Comparison of ENCODE assay signal across 9 mouse cellular contexts in genomic region chr13:47015195-47015501, GRCm38 (mm10). TPM values are rescaled to one million over a fixed set of nuclear protein-coding genes. Genes with fewer than 3 reads are reported as not detected.
DNase-seq lines count a peak whose midpoint lies in the region; ATAC-seq lines count a peak whose summit lies in the region.
"Had no signal": no experiment of that assay in that cellular context is flagged by ENCODE, and none has a peak within 500 bp of the region (broad histone marks: within the 10 kb centered on the region; RNA-seq: fewer than 3 reads in every experiment).

No protein-coding gene starts in this region.

- H3K4me3 ChIP-seq in heart, embryonic 13.5 days, result peak overlapping the region; percentile 67
- peak overlapping the region; percentile 72 for H3K4me3 ChIP-seq in embryonic facial prominence, embryonic 10.5 days
- H3K4me3 ChIP-seq in hindbrain, embryonic 14.5 days (replicated peaks; ENCODE audit: low read length), result peak overlapping the region; percentile 60

- 71% methylated on average over 5 of the region's 5 CpGs for WGBS in heart, embryonic 13.5 days
- WGBS in embryonic facial prominence, embryonic 10.5 days, result 53% methylated on average over 5 of the region's 5 CpGs
- 79% methylated on average over 5 of the region's 5 CpGs for WGBS in hindbrain, embryonic 14.5 days

- H3K4me1 ChIP-seq in heart, embryonic 13.5 days, result peaks cover 7% of the 10 kb centered on the region
- H3K4me1 ChIP-seq in embryonic facial prominence, embryonic 10.5 days, result peaks cover 13% of the 10 kb centered on the region
- H3K4me1 ChIP-seq in hindbrain, embryonic 14.5 days (replicated peaks; ENCODE audit: control insufficient read depth, insufficient read depth, low read length), result 0 out of 2 replicates have a peak, but pooled peaks cover 4% of the 10 kb centered on the region

- no peak for DNase-seq in heart, adult 18-20 months
- no peak for DNase-seq in embryonic facial prominence, embryonic 10.5 days (ENCODE audit: low spot score)
- no peak for DNase-seq in hindbrain, embryonic 14.5 days (ENCODE audit: low spot score)
- peak; percentile 29 for DNase-seq in lung, postnatal 36 days
- no peak for DNase-seq in cerebellum, adult 11-12 months
- DNase-seq in ovary, adult 18-20 months (ENCODE audit: low spot score), result no peak
- DNase-seq in adrenal gland, postnatal 36 days, result no peak

- H3K4me2 ChIP-seq in heart, embryonic 13.5 days, result peak overlapping the region; percentile 99
- peak overlapping the region; percentile 98 for H3K4me2 ChIP-seq in hindbrain, embryonic 14.5 days (replicated peaks)

- H3K9me3 ChIP-seq in heart, embryonic 13.5 days, result peaks cover 12% of the 10 kb centered on the region
- peaks cover 27% of the 10 kb centered on the region for H3K9me3 ChIP-seq in embryonic facial prominence, embryonic 10.5 days
- H3K9me3 ChIP-seq in hindbrain, embryonic 14.5 days (ENCODE audit: control insufficient read depth, low read length), result peaks cover 18% of the 10 kb centered on the region

- H3K36me3 ChIP-seq in heart, embryonic 13.5 days, result no peaks in the 10 kb centered on the region
- H3K36me3 ChIP-seq in embryonic facial prominence, embryonic 10.5 days (replicated peaks), result peaks cover 2% of the 10 kb centered on the region; the same call in 1 of the 2 replicates
- no peaks in the 10 kb centered on the region for H3K36me3 ChIP-seq in hindbrain, embryonic 14.5 days (replicated peaks; ENCODE audit: control insufficient read depth, insufficient read depth)

- ATAC-seq in heart, embryonic 13.5 days (ENCODE audit: extremely low read depth, insufficient number of reproducible peaks, low FRiP score, low TSS enrichment), result no peak
- no peak for ATAC-seq in hindbrain, embryonic 14.5 days (ENCODE audit: low FRiP score)

- H3K9ac ChIP-seq in heart, embryonic 13.5 days, result no peak overlapping the region
- H3K9ac ChIP-seq in hindbrain, embryonic 14.5 days, result peak overlapping the region; percentile 59; the same call in 1 of the 2 replicates

- peaks cover 11% of the 10 kb centered on the region for H3K27me3 ChIP-seq in heart, embryonic 13.5 days (replicated peaks)
- peaks cover 47% of the 10 kb centered on the region for H3K27me3 ChIP-seq in embryonic facial prominence, embryonic 10.5 days (replicated peaks; ENCODE audit: low read depth, poor library complexity, severe bottlenecking)
- no peaks in the 10 kb centered on the region for H3K27me3 ChIP-seq in hindbrain, embryonic 14.5 days (ENCODE audit: control insufficient read depth, insufficient read depth, low read length)

- no peak overlapping the region for H3K27ac ChIP-seq in heart, embryonic 13.5 days (replicated peaks)
- H3K27ac ChIP-seq in embryonic facial prominence, embryonic 10.5 days (replicated peaks), result no peak overlapping the region
- H3K27ac ChIP-seq in hindbrain, embryonic 14.5 days, result no peak overlapping the region

RNA-seq across cellular contexts. Expression of gene Nhlrc1, which starts 0.5 kb away (rescaled TPM):
- polyA plus RNA-seq in heart, embryonic 13.5 days (2015; fragmentation: Nextera tagmentation; extraction: Ambion mirVana), result 3.8 and 4.1 TPM in 2 replicates
- 1 to 10 TPM; 6.5 to 7.0 TPM for total RNA-seq in heart, adult 18-20 months (2021)
- polyA plus RNA-seq in embryonic facial prominence, embryonic 10.5 days (2016; fragmentation: Nextera tagmentation; extraction: Ambion mirVana), result 2.0 and 3.0 TPM in 2 replicates
- polyA plus RNA-seq in hindbrain, embryonic 14.5 days (2014; fragmentation: Nextera tagmentation; extraction: Ambion mirVana), result 15.3 and 20.7 TPM in 2 replicates
- 1 to 10 TPM; 4.8 to 5.1 TPM for total RNA-seq in adrenal gland, postnatal 36 days (2021)
- polyA plus RNA-seq: erythroblast, embryonic 14.5 days had no signal

RNA-seq across cellular contexts. Expression of gene Kdm1b, which starts 28.2 kb away (rescaled TPM):
- polyA plus RNA-seq in heart, embryonic 13.5 days (2015; fragmentation: Nextera tagmentation; extraction: Ambion mirVana), result 6.6 and 7.0 TPM in 2 replicates
- total RNA-seq in heart, adult 18-20 months (2021), result 10 to 100 TPM; 10.9 to 12.0 TPM
- 14.2 and 14.5 TPM in 2 replicates for polyA plus RNA-seq in embryonic facial prominence, embryonic 10.5 days (2016; fragmentation: Nextera tagmentation; extraction: Ambion mirVana)
- polyA plus RNA-seq in hindbrain, embryonic 14.5 days (2014; fragmentation: Nextera tagmentation; extraction: Ambion mirVana), result 18.2 and 21.2 TPM in 2 replicates
- total RNA-seq in adrenal gland, postnatal 36 days (2021), result 10 to 100 TPM in 1 of 2 experiments, 1 to 10 TPM in 1; 9.9 to 10.8 TPM

RNA-seq across cellular contexts. Expression of gene Tpmt, which starts 29.4 kb away (rescaled TPM):
- polyA plus RNA-seq in heart, embryonic 13.5 days (2015; fragmentation: Nextera tagmentation; extraction: Ambion mirVana), result 11.9 and 13.1 TPM in 2 replicates
- total RNA-seq in heart, adult 18-20 months (2021), result 1 to 10 TPM; 4.7 TPM
- 30.0 and 32.3 TPM in 2 replicates for polyA plus RNA-seq in embryonic facial prominence, embryonic 10.5 days (2016; fragmentation: Nextera tagmentation; extraction: Ambion mirVana)
- polyA plus RNA-seq in hindbrain, embryonic 14.5 days (2014; fragmentation: Nextera tagmentation; extraction: Ambion mirVana), result 20.1 and 21.9 TPM in 2 replicates
- 1 to 10 TPM; 7.6 to 9.4 TPM for total RNA-seq in adrenal gland, postnatal 36 days (2021)
- polyA plus RNA-seq: erythroblast, embryonic 14.5 days had no signal
